In the genomic region with DNA sequence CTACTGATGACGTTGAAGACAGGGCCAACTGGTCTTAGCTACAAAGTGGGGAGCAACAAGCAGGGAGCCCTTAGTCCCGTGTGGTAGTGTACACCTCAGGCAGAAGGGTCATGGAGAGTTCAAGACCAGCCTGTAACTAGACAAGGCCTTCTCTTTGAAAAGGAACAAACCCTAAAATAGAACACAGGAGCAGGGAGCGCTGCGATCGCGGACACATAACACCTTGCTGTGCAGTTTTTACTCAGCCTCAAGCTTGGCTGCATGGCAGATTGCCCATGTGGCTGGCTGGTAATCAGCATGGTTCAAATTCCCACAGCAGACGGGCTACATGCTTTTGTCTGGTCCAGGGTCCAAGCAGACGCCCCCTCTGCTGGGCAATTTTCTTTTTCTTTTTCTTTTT, we compare ENCODE assay signal across 21 mouse cellular contexts. TPM values are rescaled to one million over a fixed set of nuclear protein-coding genes. Genes with fewer than 3 reads are reported as not detected.
DNase-seq lines count a peak whose midpoint lies in the region; ATAC-seq and TF ChIP-seq lines count a peak whose summit lies in the region.
"Had no signal": no experiment of that assay in that cellular context is flagged by ENCODE, and none has a peak within 500 bp of the region (broad histone marks: within the 10 kb centered on the region; RNA-seq: fewer than 3 reads in every experiment).

No protein-coding gene starts in this region.

- H3K9ac ChIP-seq in heart, embryonic 15.5 days: no peak overlapping the region
- H3K9ac ChIP-seq: hindbrain, embryonic 13.5 days had no signal

- H3K4me2 ChIP-seq in heart, embryonic 15.5 days: no peak overlapping the region
- H3K4me2 ChIP-seq: hindbrain, embryonic 13.5 days had no signal

- peak; percentile 59; the same call in 1 of the 2 replicates for ATAC-seq in heart, embryonic 15.5 days (replicated peaks; ENCODE audit: insufficient number of reproducible peaks, insufficient read depth, low FRiP score, low read depth)
- no peak for ATAC-seq in erythroblast, adult 5-6 weeks (replicated peaks; ENCODE audit: low FRiP score, poor library complexity, severe bottlenecking)
- ATAC-seq: activated CD4-positive, CD25-positive, alpha-beta regulatory T cell, adult 4 months had no signal

- peaks cover 4% of the 10 kb centered on the region; the same call in 1 of the 2 replicates for H3K27me3 ChIP-seq in heart, embryonic 15.5 days
- peaks cover 16% of the 10 kb centered on the region for H3K27me3 ChIP-seq in heart, embryonic 10.5 days (ENCODE audit: insufficient read depth, poor library complexity, severe bottlenecking)

- H3K4me1 ChIP-seq in heart, embryonic 15.5 days (replicated peaks): peaks cover 18% of the 10 kb centered on the region
- 0 out of 2 replicates have a peak, but pooled peaks cover 4% of the 10 kb centered on the region for H3K4me1 ChIP-seq in heart, embryonic 10.5 days
- H3K4me1 ChIP-seq: hindbrain, embryonic 13.5 days had no signal

- H3K9me3 ChIP-seq in heart, embryonic 15.5 days (replicated peaks): no peaks in the 10 kb centered on the region
- peaks cover 6% of the 10 kb centered on the region; the same call in 1 of the 2 replicates for H3K9me3 ChIP-seq in heart, embryonic 10.5 days
- H3K9me3 ChIP-seq: hindbrain, embryonic 13.5 days had no signal

- intact Hi-C loops in left cerebral cortex, postnatal 14 days (cut with DNase I): no loop called here

- TF ChIP-seq CTCF in brain, embryonic 14.5 days (IDR thresholded peaks at IDR 0.05; ENCODE audit: borderline replicate concordance, extremely low read depth, insufficient read depth, insufficient read length): no peak

- peak overlapping the region; percentile 78 for H3K27ac ChIP-seq in heart, embryonic 15.5 days
- no peak overlapping the region for H3K27ac ChIP-seq in heart, embryonic 10.5 days
- H3K27ac ChIP-seq: forebrain, embryonic 10.5 days; hindbrain, embryonic 13.5 days had no signal

- no peak overlapping the region for H3K4me3 ChIP-seq in heart, embryonic 15.5 days
- H3K4me3 ChIP-seq in heart, embryonic 10.5 days: no peak overlapping the region
- H3K4me3 ChIP-seq: forebrain, embryonic 10.5 days; hindbrain, embryonic 13.5 days had no signal

- no peak for DNase-seq in heart, embryonic 10.5 days (ENCODE audit: low spot score)
- DNase-seq in brain, embryonic 14.5 days (ENCODE audit: low read depth): peak; percentile 14
- peak; percentile 59 to 61 for DNase-seq in cerebellum, postnatal 10 days
- peak; percentile 73 to 84 for DNase-seq in kidney, adult 8-10 months
- no peak for DNase-seq in lung, adult 18-20 months
- DNase-seq in left cerebral cortex, postnatal 14 days (ENCODE audit: low spot score in 2 of 2): no peak
- DNase-seq: right cerebral cortex, postnatal 25 days; thymus, postnatal 36 days had no signal

- peaks cover 35% of the 10 kb centered on the region for H3K36me3 ChIP-seq in heart, embryonic 15.5 days
- H3K36me3 ChIP-seq in heart, embryonic 10.5 days: peaks cover 61% of the 10 kb centered on the region

- WGBS in heart, embryonic 15.5 days: 48% methylated on average over 8 of the region's 8 CpGs
- WGBS in heart, embryonic 10.5 days: 69% methylated on average over 8 of the region's 8 CpGs

- TF ChIP-seq POLR2A in brain, embryonic 14.5 days (IDR thresholded peaks at IDR 0.05; ENCODE audit: borderline replicate concordance, extremely low read depth, insufficient read depth, insufficient read length, poor library complexity, severe bottlenecking): no peak

RNA-seq across cellular contexts. Expression of a gene that starts 12.4 kb away (rescaled TPM):
- not detected in 2 replicates for polyA plus RNA-seq in heart, embryonic 15.5 days (2015; fragmentation: Nextera tagmentation; extraction: Ambion mirVana)
- polyA plus RNA-seq in heart, embryonic 10.5 days (2016; fragmentation: Nextera tagmentation; extraction: Ambion mirVana): not detected in 2 replicates
- not detected in 2 replicates for polyA plus RNA-seq in brain, embryonic 14.5 days (2012; rRNA removed)
- total RNA-seq in erythroblast, adult 5-6 weeks (2015; ENCODE audit: low replicate concordance): not detected in 2 replicates
- not detected in 2 replicates for total RNA-seq in erythroblast, adult 5-6 weeks (2017; ENCODE audit: low replicate concordance)
- total RNA-seq in left cerebral cortex, postnatal 14 days (2021): not detected
- total RNA-seq: megakaryocyte-erythroid progenitor cell, adult 5-6 weeks; monocyte, adult 5-6 weeks; neutrophil, adult 5-6 weeks had no signal
- polyA plus RNA-seq: activated CD4-positive, CD25-positive, alpha-beta regulatory T cell, adult 4 months; embryonic facial prominence, embryonic 11.5 days; forebrain, embryonic 10.5 days; hindbrain, embryonic 13.5 days; kidney, postnatal 0 days; limb, embryonic 14.5 days; lung, embryonic 16.5 days; stomach, embryonic 14.5 days had no signal

RNA-seq across cellular contexts. Expression of a gene that starts 12.5 kb away (rescaled TPM):
- polyA plus RNA-seq in heart, embryonic 15.5 days (2015; fragmentation: Nextera tagmentation; extraction: Ambion mirVana): 29.9 and 38.5 TPM in 2 replicates
- polyA plus RNA-seq in heart, embryonic 10.5 days (2016; fragmentation: Nextera tagmentation; extraction: Ambion mirVana): 38.6 and 51.4 TPM in 2 replicates
- 80.7 and 95.5 TPM in 2 replicates for polyA plus RNA-seq in brain, embryonic 14.5 days (2012; rRNA removed)
- total RNA-seq in erythroblast, adult 5-6 weeks (2015; ENCODE audit: low replicate concordance): 0.77 and 1.5 TPM in 2 replicates
- 1.3 and 5.7 TPM in 2 replicates for total RNA-seq in erythroblast, adult 5-6 weeks (2017; ENCODE audit: low replicate concordance)
- 10 to 100 TPM; 51.0 to 58.8 TPM for total RNA-seq in left cerebral cortex, postnatal 14 days (2021)

RNA-seq across cellular contexts. Expression of a gene that starts 28.7 kb away (rescaled TPM):
- polyA plus RNA-seq in heart, embryonic 15.5 days (2015; fragmentation: Nextera tagmentation; extraction: Ambion mirVana): 19.8 and 25.2 TPM in 2 replicates
- 22.3 and 31.1 TPM in 2 replicates for polyA plus RNA-seq in heart, embryonic 10.5 days (2016; fragmentation: Nextera tagmentation; extraction: Ambion mirVana)
- polyA plus RNA-seq in brain, embryonic 14.5 days (2012; rRNA removed): 47.4 and 54.0 TPM in 2 replicates
- 1.5 and 8.4 TPM in 2 replicates for total RNA-seq in erythroblast, adult 5-6 weeks (2015; ENCODE audit: low replicate concordance)
- 5.2 and 10.3 TPM in 2 replicates for total RNA-seq in erythroblast, adult 5-6 weeks (2017; ENCODE audit: low replicate concordance)
- total RNA-seq in left cerebral cortex, postnatal 14 days (2021): 10 to 100 TPM; 26.9 to 29.1 TPM

RNA-seq across cellular contexts. Expression of a gene that starts 37.6 kb away (rescaled TPM):
- polyA plus RNA-seq in heart, embryonic 15.5 days (2015; fragmentation: Nextera tagmentation; extraction: Ambion mirVana): not detected in 2 replicates
- polyA plus RNA-seq in heart, embryonic 10.5 days (2016; fragmentation: Nextera tagmentation; extraction: Ambion mirVana): not detected in 2 replicates
- polyA plus RNA-seq in brain, embryonic 14.5 days (2012; rRNA removed): not detected in 2 replicates
- not detected in 2 replicates for total RNA-seq in erythroblast, adult 5-6 weeks (2015; ENCODE audit: low replicate concordance)
- not detected in 2 replicates for total RNA-seq in erythroblast, adult 5-6 weeks (2017; ENCODE audit: low replicate concordance)
- total RNA-seq in left cerebral cortex, postnatal 14 days (2021): not detected
- total RNA-seq: megakaryocyte-erythroid progenitor cell, adult 5-6 weeks; monocyte, adult 5-6 weeks; neutrophil, adult 5-6 weeks had no signal
- polyA plus RNA-seq: activated CD4-positive, CD25-positive, alpha-beta regulatory T cell, adult 4 months; embryonic facial prominence, embryonic 11.5 days; forebrain, embryonic 10.5 days; hindbrain, embryonic 13.5 days; kidney, postnatal 0 days; limb, embryonic 14.5 days; lung, embryonic 16.5 days; stomach, embryonic 14.5 days had no signal

Comparison
In these comparisons a context has a peak if more than half of its experiments do, and no peak if none do; other contexts are left out.
1. DNase-seq: peak in brain, embryonic 14.5 days (single experiment), cerebellum, postnatal 10 days (2 of 2) and kidney, adult 8-10 months (2 of 2); none in heart, embryonic 10.5 days (single experiment), lung, adult 18-20 months (0 of 2) and left cerebral cortex, postnatal 14 days (0 of 2).